Mouse (Mus musculus): ENCODE measurements at regions not wholly inside any gene's neighbourhood (a gene's known extent, or its start where the extent isn't known, plus 50 kb on each side); places are given as distances from the start of the nearest gene placed in this dataset.

DNA sequence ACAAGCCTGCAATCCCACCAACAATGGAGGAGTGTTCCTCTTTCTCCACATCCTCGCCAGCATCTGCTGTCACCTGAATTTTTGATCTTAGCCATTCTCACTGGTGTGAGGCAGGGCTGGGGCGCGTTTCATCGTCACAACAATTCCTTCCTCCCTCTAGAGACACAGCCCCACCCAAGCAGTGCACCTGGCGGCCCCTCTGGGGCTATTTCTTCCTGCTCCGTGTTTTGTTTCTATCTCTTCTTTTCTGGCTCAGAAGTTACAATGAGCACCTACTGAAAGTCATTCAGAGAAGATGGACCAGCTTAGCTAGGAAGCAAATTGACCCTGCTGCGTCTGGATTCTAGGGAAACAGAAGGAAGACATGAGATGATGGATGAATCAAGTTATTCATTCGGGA is 172.5 kb downstream of the Cand1 start:
- Histone ChIP-seq H3K9me3 (replicated peaks) (no peaks in the 10 kb centered on the region), H3K4me2 (no peak overlapping the region), H3K9ac (no peak overlapping the region), H3K4me1 (replicated peaks) (peaks cover 37% of the 10 kb centered on the region), H3K27me3 (no peaks in the 10 kb centered on the region), H3K36me3 (no peaks in the 10 kb centered on the region), H3K4me3 (replicated peaks) (no peak overlapping the region), H3K27ac (no peak overlapping the region)
- DNase-seq = no peak
- WGBS (ENCODE audit: insufficient replicate concordance) = 77% methylated on average over 8 of the region's 8 CpGs
- ATAC-seq (ENCODE audit: low read depth) = no peak

DNA sequence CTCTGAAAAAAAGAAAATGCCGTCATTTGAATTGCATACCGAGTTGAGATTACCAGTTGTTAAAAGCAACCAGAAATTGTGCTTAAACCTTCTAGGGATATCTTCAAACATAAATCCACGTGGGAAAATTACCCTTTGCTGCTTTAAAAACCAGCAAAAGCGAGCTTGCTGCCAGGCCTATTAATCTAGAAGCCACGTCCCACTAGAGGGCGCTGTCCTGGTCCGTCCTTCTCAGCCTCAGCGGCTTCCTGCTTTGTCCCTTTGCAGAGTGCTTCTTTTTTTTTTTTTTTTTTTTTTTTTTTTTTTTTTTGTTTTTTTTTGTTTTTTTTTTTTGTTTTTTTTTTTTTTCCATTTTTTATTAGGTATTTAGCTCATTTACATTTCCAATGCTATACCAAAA is 173.9 kb downstream of the Cand1 start:
- no peak overlapping the region for H3K27ac ChIP-seq
- ATAC-seq (ENCODE audit: low read depth) (no peak), DNase-seq (peak; percentile 61)
- peaks cover 37% of the 10 kb centered on the region for H3K4me1 ChIP-seq (replicated peaks)
- H3K36me3 ChIP-seq = no peaks in the 10 kb centered on the region
- no peak overlapping the region for H3K9ac ChIP-seq
- no peak overlapping the region for H3K4me2 ChIP-seq
- H3K27me3 ChIP-seq = no peaks in the 10 kb centered on the region
- WGBS (ENCODE audit: insufficient replicate concordance) = 15% methylated on average over 8 of the region's 8 CpGs
- no peak overlapping the region for H3K4me3 ChIP-seq (replicated peaks)
- no peaks in the 10 kb centered on the region for H3K9me3 ChIP-seq (replicated peaks)

DNA sequence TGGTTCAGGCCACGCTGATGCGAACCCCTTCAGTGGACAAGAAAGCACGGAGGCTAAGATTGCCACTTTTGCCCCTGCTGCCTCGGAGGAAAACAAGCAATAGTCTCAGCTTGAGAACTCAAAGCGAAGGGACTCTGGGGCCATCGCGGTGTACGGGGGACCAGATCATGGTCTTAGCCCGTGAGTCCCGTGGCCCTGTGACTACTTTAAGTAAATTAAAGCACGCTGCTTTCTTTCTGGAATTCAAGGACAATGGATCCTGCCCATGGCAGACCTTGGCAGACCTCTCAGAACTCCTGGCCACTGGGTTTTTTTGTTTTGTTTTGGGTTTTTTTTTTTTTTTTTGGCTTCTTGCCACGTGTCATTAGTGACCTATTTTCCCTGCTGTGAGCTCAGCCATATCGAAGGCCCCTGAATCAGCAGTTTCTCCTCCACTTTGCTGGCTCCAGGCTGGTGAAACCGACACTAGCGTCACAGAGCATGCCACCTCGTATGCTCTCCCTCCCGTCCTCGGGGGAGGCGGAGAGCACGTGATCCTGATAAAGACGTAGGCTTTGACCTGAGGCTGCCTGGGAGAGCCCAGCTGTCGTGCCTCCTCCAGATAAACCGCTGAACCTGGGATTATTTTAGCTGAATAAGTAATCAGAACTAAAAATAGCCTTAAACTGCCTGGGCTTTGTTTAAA is 174.6 kb downstream of the Cand1 start:
- H3K9me3 ChIP-seq (replicated peaks) = no peaks in the 10 kb centered on the region
- H3K4me2 ChIP-seq = peak overlapping the region; percentile 34
- ATAC-seq (ENCODE audit: low read depth) (peak; percentile 91), DNase-seq (peak; percentile 74)
- H3K27ac ChIP-seq = no peak overlapping the region
- WGBS (ENCODE audit: insufficient replicate concordance) = 39% methylated on average over 23 of the region's 23 CpGs
- H3K4me3 ChIP-seq (replicated peaks) = no peak overlapping the region
- H3K9ac ChIP-seq = no peak overlapping the region
- H3K27me3 ChIP-seq = no peaks in the 10 kb centered on the region
- no peaks in the 10 kb centered on the region for H3K36me3 ChIP-seq
- H3K4me1 ChIP-seq (replicated peaks) = peaks cover 37% of the 10 kb centered on the region

DNA sequence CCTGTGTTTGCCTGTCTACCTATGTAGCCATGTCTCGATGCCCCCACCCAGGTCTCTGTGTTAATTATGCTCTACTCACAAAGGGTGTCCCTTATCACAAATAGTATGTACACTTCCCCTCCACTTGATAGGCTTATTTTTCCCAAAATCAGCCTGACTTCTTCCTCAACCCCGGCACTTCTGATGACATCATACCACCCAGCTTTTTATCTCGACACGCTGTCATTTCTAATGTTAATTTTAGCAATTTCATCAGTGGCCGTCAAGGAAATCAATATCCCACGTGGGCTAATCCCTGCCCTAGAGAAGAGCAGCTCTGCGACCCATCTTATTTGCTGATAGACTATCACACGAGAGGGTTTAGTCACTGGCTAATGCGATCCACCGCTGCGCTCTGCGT is 175.6 kb downstream of the Cand1 start:
- ATAC-seq (ENCODE audit: low read depth) (no peak), DNase-seq (no peak)
- Histone ChIP-seq H3K36me3 (no peaks in the 10 kb centered on the region), H3K9me3 (replicated peaks) (no peaks in the 10 kb centered on the region), H3K27ac (no peak overlapping the region), H3K9ac (no peak overlapping the region), H3K4me3 (replicated peaks) (no peak overlapping the region), H3K4me2 (no peak overlapping the region), H3K4me1 (replicated peaks) (peaks cover 37% of the 10 kb centered on the region), H3K27me3 (no peaks in the 10 kb centered on the region)
- 67% methylated on average over 12 of the region's 12 CpGs for WGBS (ENCODE audit: insufficient replicate concordance)

- Histone ChIP-seq H3K4me2 (no peak overlapping the region), H3K9me3 (replicated peaks) (no peaks in the 10 kb centered on the region), H3K36me3 (no peaks in the 10 kb centered on the region), H3K27ac (no peak overlapping the region), H3K4me1 (replicated peaks) (peaks cover 37% of the 10 kb centered on the region), H3K9ac (no peak overlapping the region), H3K4me3 (replicated peaks) (no peak overlapping the region), H3K27me3 (no peaks in the 10 kb centered on the region)
- peak; percentile 80 for ATAC-seq (ENCODE audit: low read depth)
- 27% methylated on average over 14 of the region's 14 CpGs for WGBS (ENCODE audit: insufficient replicate concordance)
- DNase-seq = peak; percentile 59
Observed at GRCm38 (mm10) chr10:119063209-119063699, 176.6 kb downstream of the Cand1 start.

- Histone ChIP-seq H3K4me3 (replicated peaks) (no peak overlapping the region), H3K4me2 (no peak overlapping the region), H3K27ac (no peak overlapping the region), H3K27me3 (no peaks in the 10 kb centered on the region), H3K36me3 (no peaks in the 10 kb centered on the region), H3K9ac (no peak overlapping the region), H3K9me3 (replicated peaks) (no peaks in the 10 kb centered on the region), H3K4me1 (replicated peaks) (peaks cover 37% of the 10 kb centered on the region)
- WGBS (ENCODE audit: insufficient replicate concordance) = 70% methylated on average over 13 of the region's 13 CpGs
- DNase-seq (no peak), ATAC-seq (ENCODE audit: low read depth) (no peak)
Observed at GRCm38 (mm10) chr10:119061958-119062599, 177.8 kb downstream of the Cand1 start.

- Histone ChIP-seq H3K27me3 (no peaks in the 10 kb centered on the region), H3K36me3 (no peaks in the 10 kb centered on the region), H3K4me3 (replicated peaks) (no peak overlapping the region), H3K4me1 (replicated peaks) (peaks cover 37% of the 10 kb centered on the region), H3K27ac (no peak overlapping the region), H3K9ac (no peak overlapping the region), H3K9me3 (replicated peaks) (no peaks in the 10 kb centered on the region), H3K4me2 (no peak overlapping the region)
- WGBS (ENCODE audit: insufficient replicate concordance) = 73% methylated on average over 8 of the region's 8 CpGs
- ATAC-seq (ENCODE audit: low read depth) (no peak), DNase-seq (no peak)
Observed at GRCm38 (mm10) chr10:119061349-119061850, 178.5 kb downstream of the Cand1 start.

- Histone ChIP-seq H3K9me3 (replicated peaks) (no peaks in the 10 kb centered on the region), H3K27me3 (no peaks in the 10 kb centered on the region), H3K36me3 (no peaks in the 10 kb centered on the region), H3K27ac (no peak overlapping the region), H3K9ac (no peak overlapping the region), H3K4me3 (replicated peaks) (no peak overlapping the region), H3K4me2 (no peak overlapping the region), H3K4me1 (replicated peaks) (peaks cover 12% of the 10 kb centered on the region)
- no peak for DNase-seq
- no peak for ATAC-seq (ENCODE audit: low read depth)
- 48% methylated on average over 10 of the region's 10 CpGs for WGBS (ENCODE audit: insufficient replicate concordance)
Observed at GRCm38 (mm10) chr10:119058493-119059020, 181.3 kb downstream of the Cand1 start.

- ATAC-seq (ENCODE audit: low read depth) (no peak), DNase-seq (no peak)
- Histone ChIP-seq H3K9me3 (replicated peaks) (no peaks in the 10 kb centered on the region), H3K4me1 (replicated peaks) (no peaks in the 10 kb centered on the region; the same call in 1 of the 2 replicates), H3K27me3 (no peaks in the 10 kb centered on the region), H3K36me3 (no peaks in the 10 kb centered on the region), H3K4me2 (no peak overlapping the region), H3K4me3 (replicated peaks) (no peak overlapping the region), H3K9ac (no peak overlapping the region), H3K27ac (no peak overlapping the region)
- WGBS (ENCODE audit: insufficient replicate concordance) = 75% methylated on average over 13 of the region's 13 CpGs
Observed at GRCm38 (mm10) chr10:119055199-119055785, 184.6 kb downstream of the Cand1 start.

DNA sequence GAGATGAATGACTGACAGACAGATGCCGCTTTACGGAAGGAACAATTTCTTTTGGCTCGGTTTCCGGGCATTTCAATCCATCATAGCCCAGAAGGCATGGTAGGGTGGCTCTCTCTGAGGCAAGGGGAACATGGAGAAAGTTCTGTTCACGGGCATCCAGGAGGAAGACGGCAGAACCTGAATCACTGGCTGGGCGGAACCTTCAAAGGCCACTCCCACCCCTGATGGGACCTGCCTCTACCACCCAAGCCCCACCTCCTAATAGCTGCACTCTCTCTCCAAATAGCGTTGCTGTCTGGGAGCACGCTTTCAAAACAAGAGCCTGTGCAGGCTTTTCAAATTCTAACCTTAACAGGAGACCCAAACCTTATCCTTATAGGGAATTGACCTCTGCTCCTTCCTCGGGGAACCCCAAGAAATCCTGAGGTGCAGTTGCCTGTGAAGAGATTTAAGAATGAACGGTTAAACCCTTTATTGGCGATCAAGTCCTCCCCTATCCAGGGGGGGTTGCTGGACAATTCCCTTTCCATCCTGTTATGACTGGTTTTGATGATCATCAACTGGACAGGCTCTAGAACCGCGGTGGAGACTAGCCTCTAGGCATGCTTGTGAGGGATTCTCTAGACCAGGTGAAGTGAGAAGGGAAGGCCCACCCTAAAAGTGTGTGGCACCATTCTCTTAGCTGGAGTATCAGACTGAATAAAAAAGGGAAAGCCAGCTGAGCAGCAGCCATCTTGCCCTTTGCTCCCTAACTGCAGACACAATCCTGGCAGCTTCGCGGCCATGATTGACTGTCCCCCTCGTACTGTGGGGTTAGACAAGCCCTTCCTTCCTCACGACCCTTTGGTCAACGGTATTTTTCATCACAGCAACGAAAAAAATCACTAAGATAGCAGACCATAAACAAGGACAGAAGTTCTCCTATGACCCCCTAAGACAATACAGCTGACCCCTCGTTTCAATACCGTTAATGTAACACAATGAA is 184.5 kb upstream of the Dyrk2 start:
- 71% methylated on average over 22 of the region's 22 CpGs for WGBS (ENCODE audit: insufficient replicate concordance)
- no peaks in the 10 kb centered on the region; the same call in 1 of the 2 replicates for H3K4me1 ChIP-seq (replicated peaks)
- no peak for ATAC-seq (ENCODE audit: low read depth)

More for the DNA sequence above, 184.5 kb upstream of the Dyrk2 start:
- Histone ChIP-seq H3K27ac (no peak overlapping the region), H3K4me3 (replicated peaks) (no peak overlapping the region), H3K36me3 (no peaks in the 10 kb centered on the region), H3K9ac (no peak overlapping the region), H3K27me3 (no peaks in the 10 kb centered on the region), H3K9me3 (replicated peaks) (no peaks in the 10 kb centered on the region), H3K4me2 (no peak overlapping the region)
- DNase-seq = no peak

All from liver, embryonic 13.5 days (tissue).